Mouse (Mus musculus) gastrocnemius, postnatal 14 days (tissue): ENCODE measurements around the gene Mgp. TPM values are rescaled to one million over a fixed set of nuclear protein-coding genes. Genes with fewer than 3 reads are reported as not detected.

Experiments used
- total RNA-seq, 2 experiments: library from RNA; stranded (reverse); gene quantifications; 2 replicates each; pipeline ENCODE4 v1.2.3; 2021

Mgp gene
- total RNA-seq, 2 experiments from 2014 or later: 166 to 195 TPM

Other genes with a start within 250 kb of the Mgp start
- gene Plbd1, start 213.9 kb downstream of the Mgp start, total RNA-seq: 10 to 100 TPM; 12.2 to 14.9 TPM
- not detected for gene Gucy2c, start 94.1 kb downstream of the Mgp start, total RNA-seq
- 10 to 100 TPM; 10.8 to 11.4 TPM for gene Hist4h4, start 71.4 kb downstream of the Mgp start, total RNA-seq
- gene H2afj, start 67.6 kb downstream of the Mgp start, total RNA-seq: 10 to 100 TPM; 12.7 to 18.5 TPM
- under 1 TPM; 0.10 to 0.35 TPM for gene BC049715, start 48.2 kb downstream of the Mgp start, total RNA-seq
- 10 to 100 TPM; 49.2 to 53.1 TPM for gene Wbp11, start 47.6 kb downstream of the Mgp start, total RNA-seq
- 1 to 10 TPM in 1 of 2 experiments, under 1 TPM in 1; 0.62 to 1.6 TPM for gene Smco3, start 40.4 kb downstream of the Mgp start, total RNA-seq
- under 1 TPM; 0.38 to 0.84 TPM for gene Art4, start 18.1 kb downstream of the Mgp start, total RNA-seq
- gene Erp27, start 46.4 kb upstream of the Mgp start, total RNA-seq: not detected
- not detected for gene Pde6h, start 48.0 kb upstream of the Mgp start, total RNA-seq
- 10 to 100 TPM; 15.2 to 15.3 TPM for gene Arhgdib, start 66.1 kb upstream of the Mgp start, total RNA-seq